Mouse (Mus musculus) thymus, adult 2 months (tissue): Measurements from ENCODE around the gene Tuft1.

Experiments
- CTCF ChIP-seq: fragments of 200-500 bp; IDR thresholded peaks from 2 replicates; pipeline ENCODE4 v1.5.1; 2012; ENCODE audit warnings: mild to moderate bottlenecking, control low read depth, low read length, moderate library complexity, borderline replicate concordance; ENCODE audit not compliant: control insufficient read depth, poor library complexity, insufficient read depth; ENCODE audit errors: extremely low read depth
- POLR2A ChIP-seq: fragments of 200-500 bp; IDR thresholded peaks from 2 replicates; pipeline ENCODE4 v1.6.1; 2012; ENCODE audit warnings: mild to moderate bottlenecking, low read length, control low read depth, moderate library complexity; ENCODE audit not compliant: control insufficient read depth, poor library complexity, insufficient read depth; ENCODE audit errors: extremely low read depth

GRCm38 (mm10) chr3:94565557-94565956, 93.1 kb downstream of the Tuft1 start:
- TF ChIP-seq CTCF = no peak
- TF ChIP-seq POLR2A = no peak
